Mouse (Mus musculus) lung, adult 2 months (tissue): ENCODE results near the gene Nedd8. TPM values are rescaled to one million over a fixed set of nuclear protein-coding genes. Genes with fewer than 3 reads are reported as not detected.

Source experiments
- DNase-seq: peaks from one replicate; pipeline ENCODE4 v3.0.0; 2022
- H3K4me1 ChIP-seq: fragments of 200-500 bp; 2 replicates; pipeline ENCODE4 v1.6.1; 2011; ENCODE audit warnings: low read length; ENCODE audit not compliant: control insufficient read depth, insufficient read depth
- H3K4me3 ChIP-seq: fragments of 200-500 bp; replicated peaks from 2 replicates; pipeline ENCODE3; 2011; ENCODE audit warnings: low read depth, mild to moderate bottlenecking, control low read depth, low read length; ENCODE audit errors: extremely low read depth
- CTCF ChIP-seq: fragments of 200-500 bp; IDR thresholded peaks from 2 replicates; pipeline ENCODE4 v1.5.1; 2011; ENCODE audit warnings: mild to moderate bottlenecking, low read length, control low read depth; ENCODE audit not compliant: insufficient read depth
- POLR2A ChIP-seq: fragments of 200-500 bp; IDR thresholded peaks from 2 replicates; pipeline ENCODE4 v1.6.1; 2011; ENCODE audit warnings: low read depth, mild to moderate bottlenecking, control low read depth, low read length, borderline replicate concordance; ENCODE audit errors: extremely low read depth
- WGBS: fragments of 180-500 bp; shearing (Covaris S2); methylation state at CpG from one replicate; pipeline ENCODE4 v1.1.7; 2018; 5-methylcytosine and 5-hydroxymethylcytosine counted together
- polyA plus RNA-seq: library from polyadenylated mRNA; depleted of rRNA; stranded (reverse); fragments of >200 nt; gene quantifications from 2 replicates; pipeline ENCODE4 v1.2.3, GENCODE M21; 2012; rRNA removed

Nedd8 gene
- polyA plus RNA-seq, result 170 and 270 TPM in 2 replicates

DNA sequence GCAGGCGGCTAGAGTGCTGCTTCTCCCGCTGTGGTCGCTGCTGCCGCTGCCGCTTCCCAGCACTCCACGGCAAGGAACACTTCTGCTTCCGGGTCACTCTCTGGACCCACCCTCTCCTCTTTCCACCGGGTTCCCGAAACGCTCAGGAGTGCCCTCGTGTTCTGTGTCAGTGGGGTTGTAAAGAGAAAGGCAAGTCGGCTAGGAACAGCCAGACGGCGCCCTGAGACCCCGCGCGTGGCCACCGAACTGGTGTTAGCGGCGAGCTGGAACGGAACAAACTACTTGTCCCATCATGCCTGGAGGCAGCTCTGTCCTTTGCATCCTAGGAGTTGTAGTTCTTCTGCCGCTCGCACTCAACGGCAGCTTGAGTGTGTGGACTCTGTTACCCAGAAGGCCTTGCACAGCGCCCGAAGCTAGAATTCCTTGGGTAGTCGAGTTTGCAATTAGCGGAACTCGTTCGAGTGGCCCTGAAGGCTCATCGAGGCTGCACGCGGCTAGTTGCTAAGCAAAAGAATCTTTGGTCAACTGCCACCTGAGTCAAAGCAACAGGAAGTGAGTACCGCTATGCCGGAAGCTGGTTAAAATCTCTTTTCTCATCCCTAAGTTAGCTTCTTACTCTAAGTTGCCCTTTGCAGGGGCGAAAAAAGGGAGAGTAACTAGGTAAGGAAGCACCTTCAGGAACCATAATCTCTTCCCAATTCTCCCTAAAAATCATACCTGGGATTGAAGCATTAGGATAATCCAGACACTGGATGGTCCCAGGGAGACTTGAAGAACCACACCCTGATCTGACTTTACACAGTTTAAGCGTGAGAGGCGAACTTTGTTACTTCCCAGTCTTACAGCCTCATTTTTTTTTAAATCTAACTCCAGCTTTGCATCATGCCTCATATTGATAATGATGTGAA, at the start of gene Nedd8, which contains the start of gene Gmpr2:
Nedd8 (minus strand) TSS at position 292 of the 908 bp plus-strand sequence.
Gmpr2 (plus strand) TSS at position 109 of the 908 bp plus-strand sequence.
- peak within 1 kb of the TSS; percentile 97 for H3K4me3 ChIP-seq
- H3K4me1 ChIP-seq, result peaks cover 4% of the 10 kb centered on the region; the same call in 1 of the 2 replicates
- TF ChIP-seq CTCF (no peak), POLR2A (peak; percentile 71; the same call in 1 of the 2 replicates)
- peak; percentile 96 for DNase-seq
- WGBS, result under 1% methylated on average over 38 of the region's 38 CpGs

DNA sequence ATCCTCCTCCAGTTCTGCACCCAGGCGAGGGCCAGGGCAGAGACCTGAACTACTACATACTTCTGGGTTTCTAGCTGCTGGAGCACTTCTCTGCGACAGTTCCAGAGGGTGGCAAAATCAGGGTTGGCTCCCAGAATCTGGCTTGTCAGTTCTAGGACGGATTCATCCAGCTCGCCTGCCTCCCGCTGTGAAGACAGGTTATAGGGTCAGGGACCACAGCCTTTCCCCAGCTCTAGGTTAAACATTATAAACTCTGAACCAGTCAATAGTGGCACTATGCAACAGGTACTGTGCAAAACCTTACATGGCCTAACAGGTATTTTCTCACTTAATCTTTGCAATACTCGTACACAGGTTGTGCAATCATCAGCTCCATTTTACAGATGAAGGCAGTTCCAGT, 49.2 kb upstream of the Nedd8 start:
- Histone ChIP-seq H3K4me3 (no peak overlapping the region), H3K4me1 (peaks cover 4% of the 10 kb centered on the region)
- 82% methylated on average over 6 of the region's 6 CpGs for WGBS
- DNase-seq, result no peak
- no peak for TF ChIP-seq POLR2A
- TF ChIP-seq CTCF, result no peak

DNA sequence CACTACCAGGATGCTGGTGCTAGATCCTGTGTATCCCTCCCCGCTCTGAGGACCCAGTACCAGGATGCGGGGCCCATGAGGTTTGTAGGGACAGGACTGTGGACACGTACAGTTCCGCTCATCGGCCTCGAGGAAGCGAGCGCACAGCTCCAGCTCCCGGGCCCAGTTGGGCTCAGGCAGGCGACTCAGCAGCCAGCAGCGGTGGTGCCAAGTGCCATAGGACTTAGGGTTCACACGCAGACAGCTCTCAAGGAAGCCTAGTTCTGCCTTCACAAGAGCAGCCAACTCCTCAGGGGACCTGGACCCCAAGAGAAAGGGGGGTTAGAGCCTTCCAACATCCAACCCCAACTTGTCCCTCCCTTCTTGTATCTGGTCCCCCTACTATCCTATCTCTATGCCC, 48.7 kb upstream of the Nedd8 start:
- TF ChIP-seq POLR2A, result no peak
- no peak for TF ChIP-seq CTCF
- no peak for DNase-seq
- H3K4me1 ChIP-seq, result peaks cover 4% of the 10 kb centered on the region
- H3K4me3 ChIP-seq, result no peak overlapping the region
- 93% methylated on average over 12 of the region's 12 CpGs for WGBS

DNA sequence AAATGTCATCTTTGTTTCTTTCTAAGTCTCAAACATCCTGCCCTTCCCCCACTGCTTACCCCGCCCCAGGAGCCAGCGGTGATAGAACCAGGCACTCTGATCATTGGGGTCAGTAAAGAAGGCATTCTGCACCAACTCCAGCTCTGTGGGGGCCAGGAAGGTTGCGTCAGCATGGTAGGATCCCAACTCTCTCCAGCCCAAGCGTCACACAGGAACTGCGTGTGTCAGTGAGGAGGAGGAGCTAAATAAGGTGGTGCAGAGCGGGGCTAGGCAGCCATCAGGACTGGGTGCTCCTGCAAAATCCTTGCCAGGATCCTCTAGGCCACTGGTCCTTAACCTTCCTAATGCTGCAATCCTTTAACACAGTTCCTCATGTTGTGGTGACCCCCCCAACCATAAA, 47.8 kb upstream of the Nedd8 start:
- 83% methylated on average over 6 of the region's 6 CpGs for WGBS
- no peak for TF ChIP-seq CTCF
- no peak for TF ChIP-seq POLR2A
- H3K4me1 ChIP-seq, result peaks cover 1% of the 10 kb centered on the region
- no peak for DNase-seq
- H3K4me3 ChIP-seq, result no peak overlapping the region

DNA sequence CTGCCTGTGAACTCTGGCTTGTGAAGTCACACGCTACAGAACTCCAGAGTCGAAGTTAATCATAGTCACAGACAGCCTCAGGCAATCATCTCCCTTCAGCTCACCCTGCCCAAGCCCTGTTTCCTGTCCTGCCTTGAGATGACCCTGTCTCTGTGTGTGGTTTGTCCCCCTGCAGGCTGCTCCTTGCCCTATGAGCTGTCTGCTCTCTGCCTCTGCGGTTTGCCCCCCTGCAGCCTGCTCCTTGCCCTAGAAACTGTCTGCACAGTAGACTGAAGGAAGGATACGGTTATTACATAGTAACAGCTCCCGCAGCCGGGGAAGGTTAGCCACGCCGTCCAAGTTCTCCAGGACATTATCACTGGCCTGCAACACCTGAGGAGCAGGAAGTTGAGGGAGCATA, 45.0 kb upstream of the Nedd8 start:
- no peak for DNase-seq
- WGBS, result 73% methylated on average over 8 of the region's 8 CpGs
- H3K4me3 ChIP-seq, result no peak overlapping the region
- TF ChIP-seq CTCF (no peak), POLR2A (no peak)
- H3K4me1 ChIP-seq, result peaks cover 2% of the 10 kb centered on the region

DNA sequence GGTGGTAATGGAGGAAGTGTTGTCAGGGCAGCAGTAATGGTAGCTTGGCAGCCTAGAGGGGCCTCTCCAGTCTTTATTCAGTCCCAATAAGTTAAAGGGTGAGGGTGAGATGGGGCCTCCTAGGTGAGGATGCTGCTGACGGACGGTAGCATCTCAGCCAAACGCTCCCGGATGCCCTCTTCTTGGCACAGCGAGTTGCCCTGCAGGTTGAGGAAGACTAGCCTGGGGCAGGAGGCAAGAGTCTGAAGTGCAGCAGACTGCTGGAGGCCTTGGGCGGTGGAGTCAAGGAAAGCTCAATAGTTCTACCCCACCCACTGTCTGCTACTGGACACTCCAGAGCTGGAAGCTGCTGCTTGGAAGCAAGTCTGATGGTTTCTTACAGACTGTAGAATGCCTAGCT, 44.3 kb upstream of the Nedd8 start:
- TF ChIP-seq POLR2A, result no peak
- no peak for TF ChIP-seq CTCF
- 83% methylated on average over 6 of the region's 6 CpGs for WGBS
- Histone ChIP-seq H3K4me3 (no peak overlapping the region), H3K4me1 (peaks cover 2% of the 10 kb centered on the region)
- DNase-seq, result no peak

DNA sequence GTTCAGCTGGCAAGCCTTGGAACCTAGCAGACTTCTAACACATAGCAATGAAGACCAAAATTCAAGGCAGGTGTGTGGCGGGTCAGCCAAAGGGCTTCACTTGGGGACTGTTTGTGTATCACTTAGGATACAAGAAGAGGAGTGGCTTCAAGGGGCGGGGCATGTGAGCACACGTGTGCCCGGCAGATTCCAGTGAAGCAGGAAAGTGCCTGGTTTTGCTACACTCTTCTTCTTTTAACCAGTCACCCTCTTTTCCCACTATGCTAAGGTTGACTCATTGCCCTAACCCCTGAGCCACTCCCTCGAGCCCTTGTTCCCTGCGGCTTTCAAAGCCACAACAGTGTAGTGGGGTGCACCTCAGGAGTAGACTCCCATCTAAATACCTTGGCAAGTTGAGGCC, 43.0 kb upstream of the Nedd8 start:
- peaks cover 2% of the 10 kb centered on the region; the same call in 1 of the 2 replicates for H3K4me1 ChIP-seq
- WGBS, result 35% methylated on average over 6 of the region's 6 CpGs
- no peak overlapping the region for H3K4me3 ChIP-seq
- peak; percentile 48 for DNase-seq
- TF ChIP-seq CTCF (no peak), POLR2A (no peak)

DNA sequence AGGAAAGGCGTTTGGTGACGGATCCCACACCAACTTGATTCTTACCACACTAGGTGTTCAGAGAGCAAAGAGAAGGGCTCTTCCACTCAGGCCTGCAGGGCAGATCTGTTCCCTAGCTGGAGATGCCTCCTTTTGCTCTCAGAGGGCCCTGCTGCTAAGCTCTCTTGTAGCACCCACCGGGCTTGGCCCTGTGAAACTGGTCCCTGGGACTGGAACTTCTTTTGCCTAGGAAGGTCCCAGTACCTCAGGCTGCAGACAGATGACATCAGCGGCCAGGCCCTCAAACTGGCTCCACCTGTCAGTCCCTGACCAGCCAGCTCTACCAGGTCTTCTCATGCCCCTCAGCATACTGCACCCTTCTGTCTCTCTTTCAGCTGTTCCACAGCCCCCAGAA, 41.8 kb upstream of the Nedd8 start, which contains the start of gene Tgm1:
Tgm1 (minus strand) TSS at position 198 of the 394 bp plus-strand sequence.
- Histone ChIP-seq H3K4me1 (peaks cover 2% of the 10 kb centered on the region; the same call in 1 of the 2 replicates), H3K4me3 (peak within 1 kb of the TSS; percentile 10)
- TF ChIP-seq CTCF, result no peak
- no peak for TF ChIP-seq POLR2A
- 19% methylated on average over 4 of the region's 4 CpGs for WGBS
- DNase-seq, result no peak

DNA sequence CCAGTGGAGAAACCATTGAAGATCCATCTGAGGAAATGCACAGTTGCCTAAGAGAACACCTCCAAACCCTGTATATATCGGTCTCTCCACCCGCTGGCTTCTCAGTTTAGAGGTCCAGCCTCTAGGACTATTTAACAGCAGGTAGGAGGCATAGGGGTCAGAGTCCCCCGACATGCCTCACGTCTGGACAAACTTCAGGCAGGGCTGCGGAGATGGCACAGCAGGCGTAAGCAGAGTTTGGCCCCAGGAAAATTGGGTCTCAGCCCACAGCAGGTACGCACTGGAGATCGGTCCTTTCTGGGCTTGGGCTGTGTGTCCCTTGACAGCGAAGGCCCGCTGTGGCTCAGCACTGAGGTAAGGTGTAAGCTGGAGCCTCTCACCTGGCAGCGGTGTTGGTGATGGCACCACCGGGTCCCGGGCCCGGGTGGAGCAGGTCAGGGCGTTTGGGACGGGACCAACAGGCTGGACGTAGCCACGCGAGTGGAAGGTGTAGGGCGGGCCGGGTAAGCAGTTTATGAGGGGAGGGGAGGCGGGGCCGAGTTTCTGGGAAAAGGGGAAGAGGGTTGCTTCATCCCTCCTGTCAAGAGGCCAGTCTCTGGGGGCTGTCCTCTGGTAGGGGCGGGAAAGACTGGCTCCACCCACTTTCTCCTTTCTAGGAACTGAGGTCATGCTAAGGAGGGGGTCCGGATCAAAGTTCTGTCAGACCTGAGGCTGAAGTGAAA, 41.2 kb upstream of the Nedd8 start:
- WGBS, result 14% methylated on average over 25 of the region's 25 CpGs
- TF ChIP-seq CTCF (no peak), POLR2A (no peak)
- H3K4me3 ChIP-seq, result peak overlapping the region; percentile 10
- peaks cover 2% of the 10 kb centered on the region; the same call in 1 of the 2 replicates for H3K4me1 ChIP-seq
- DNase-seq, result peak; percentile 57

DNA sequence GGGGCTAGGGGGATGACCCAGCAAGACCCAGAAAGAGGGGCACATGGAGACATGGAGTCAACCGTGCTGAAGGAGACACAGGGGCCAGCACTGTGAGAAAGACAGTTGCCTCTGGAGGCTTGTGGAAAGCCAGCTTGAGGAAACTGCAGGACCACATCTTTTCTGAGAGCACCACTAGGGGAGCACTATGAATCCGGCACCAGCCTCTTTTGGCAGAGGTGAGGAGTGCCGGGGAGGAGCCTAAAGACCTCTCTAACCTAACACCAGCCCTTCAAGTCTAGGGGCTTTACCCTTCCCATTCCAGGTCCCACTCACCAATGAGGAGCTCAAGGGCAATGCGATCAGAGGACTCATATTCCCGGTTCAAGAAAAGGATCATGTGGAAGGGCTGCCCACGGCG, 39.9 kb upstream of the Nedd8 start:
- 75% methylated on average over 7 of the region's 7 CpGs for WGBS
- peaks cover 2% of the 10 kb centered on the region; the same call in 1 of the 2 replicates for H3K4me1 ChIP-seq
- H3K4me3 ChIP-seq, result no peak overlapping the region

More for the DNA sequence above, 39.9 kb upstream of the Nedd8 start:
- no peak for DNase-seq
- TF ChIP-seq POLR2A, result no peak
- no peak for TF ChIP-seq CTCF
